Mouse (Mus musculus): ENCODE measurements around the gene Nbeal2. TPM values are rescaled to one million over a fixed set of nuclear protein-coding genes. Genes with fewer than 3 reads are reported as not detected.

Gene Nbeal2
- polyA plus RNA-seq, 1 experiment from 2014 or later = 5.9 TPM

- Histone ChIP-seq H3K4me1 (replicated peaks; ENCODE audit: control insufficient read depth, insufficient read depth, low read length) (no peaks in the 10 kb centered on the region), H3K9me3 (ENCODE audit: control insufficient read depth, low read length) (no peaks in the 10 kb centered on the region), H3K36me3 (ENCODE audit: control insufficient read depth, insufficient read depth) (no peaks in the 10 kb centered on the region), H3K4me2 (ENCODE audit: low read length) (no peak overlapping the region), H3K27ac (ENCODE audit: low read length) (no peak overlapping the region), H3K27me3 (replicated peaks; ENCODE audit: control insufficient read depth, insufficient read depth, low read length) (no peaks in the 10 kb centered on the region), H3K9ac (replicated peaks; ENCODE audit: low read depth, low read length) (no peak overlapping the region), H3K4me3 (replicated peaks; ENCODE audit: low read length) (no peak overlapping the region)
- ATAC-seq = no peak
- 92% methylated on average over 5 of the region's 5 CpGs for WGBS
Measured at GRCm38 (mm10) chr9:110641006-110641405, 13.0 kb downstream of the Nbeal2 start.

- H3K4me1 ChIP-seq (replicated peaks; ENCODE audit: control insufficient read depth, insufficient read depth, low read length) = no peaks in the 10 kb centered on the region
- H3K36me3 ChIP-seq (ENCODE audit: control insufficient read depth, insufficient read depth) = no peaks in the 10 kb centered on the region
- 85% methylated on average over 10 of the region's 10 CpGs for WGBS
- no peaks in the 10 kb centered on the region for H3K27me3 ChIP-seq (replicated peaks; ENCODE audit: control insufficient read depth, insufficient read depth, low read length)
- H3K4me3 ChIP-seq (replicated peaks; ENCODE audit: low read length) = no peak overlapping the region
- no peak overlapping the region for H3K27ac ChIP-seq (ENCODE audit: low read length)
- no peaks in the 10 kb centered on the region for H3K9me3 ChIP-seq (ENCODE audit: control insufficient read depth, low read length)
- no peak for ATAC-seq
- no peak overlapping the region for H3K9ac ChIP-seq (replicated peaks; ENCODE audit: low read depth, low read length)
- no peak overlapping the region for H3K4me2 ChIP-seq (ENCODE audit: low read length)
Measured at GRCm38 (mm10) chr9:110638611-110639021, 15.3 kb downstream of the Nbeal2 start.

- 7% methylated on average over 19 of the region's 19 CpGs for WGBS
- Histone ChIP-seq H3K27me3 (replicated peaks; ENCODE audit: control insufficient read depth, insufficient read depth, low read length) (no peaks in the 10 kb centered on the region), H3K9ac (replicated peaks; ENCODE audit: low read depth, low read length) (no peak overlapping the region), H3K27ac (ENCODE audit: low read length) (no peak overlapping the region), H3K4me1 (replicated peaks; ENCODE audit: control insufficient read depth, insufficient read depth, low read length) (0 out of 2 replicates have a peak, but pooled peaks cover 4% of the 10 kb centered on the region), H3K4me3 (replicated peaks; ENCODE audit: low read length) (no peak overlapping the region), H3K36me3 (ENCODE audit: control insufficient read depth, insufficient read depth) (no peaks in the 10 kb centered on the region), H3K4me2 (ENCODE audit: low read length) (no peak overlapping the region), H3K9me3 (ENCODE audit: control insufficient read depth, low read length) (no peaks in the 10 kb centered on the region)
- peak; percentile 59 for ATAC-seq
Measured at GRCm38 (mm10) chr9:110635225-110635624, 18.7 kb downstream of the Nbeal2 start.

GRCm38 (mm10) chr9:110633882-110634281 is 20.1 kb downstream of the Nbeal2 start:
- Histone ChIP-seq H3K36me3 (ENCODE audit: control insufficient read depth, insufficient read depth) (no peaks in the 10 kb centered on the region), H3K4me2 (ENCODE audit: low read length) (no peak overlapping the region), H3K27ac (ENCODE audit: low read length) (no peak overlapping the region), H3K9me3 (ENCODE audit: control insufficient read depth, low read length) (no peaks in the 10 kb centered on the region), H3K4me1 (replicated peaks; ENCODE audit: control insufficient read depth, insufficient read depth, low read length) (0 out of 2 replicates have a peak, but pooled peaks cover 4% of the 10 kb centered on the region), H3K27me3 (replicated peaks; ENCODE audit: control insufficient read depth, insufficient read depth, low read length) (no peaks in the 10 kb centered on the region), H3K9ac (replicated peaks; ENCODE audit: low read depth, low read length) (no peak overlapping the region), H3K4me3 (replicated peaks; ENCODE audit: low read length) (no peak overlapping the region)
- 85% methylated on average over 17 of the region's 17 CpGs for WGBS
- ATAC-seq = no peak

- H3K9me3 ChIP-seq (ENCODE audit: control insufficient read depth, low read length) = no peaks in the 10 kb centered on the region
- 87% methylated on average over 14 of the region's 15 CpGs for WGBS
- no peak overlapping the region for H3K9ac ChIP-seq (replicated peaks; ENCODE audit: low read depth, low read length)
- 0 out of 2 replicates have a peak, but pooled peaks cover 4% of the 10 kb centered on the region for H3K4me1 ChIP-seq (replicated peaks; ENCODE audit: control insufficient read depth, insufficient read depth, low read length)
- H3K4me2 ChIP-seq (ENCODE audit: low read length) = no peak overlapping the region
- ATAC-seq = no peak
- no peaks in the 10 kb centered on the region for H3K36me3 ChIP-seq (ENCODE audit: control insufficient read depth, insufficient read depth)
- no peak overlapping the region for H3K4me3 ChIP-seq (replicated peaks; ENCODE audit: low read length)
- no peak overlapping the region for H3K27ac ChIP-seq (ENCODE audit: low read length)
- no peaks in the 10 kb centered on the region for H3K27me3 ChIP-seq (replicated peaks; ENCODE audit: control insufficient read depth, insufficient read depth, low read length)
Measured at GRCm38 (mm10) chr9:110632671-110633070, 21.3 kb downstream of the Nbeal2 start.

GRCm38 (mm10) chr9:110631651-110632275 is 22.2 kb downstream of the Nbeal2 start:
- H3K9ac ChIP-seq (replicated peaks; ENCODE audit: low read depth, low read length) = no peak overlapping the region; the same call in 1 of the 2 replicates
- H3K9me3 ChIP-seq (ENCODE audit: control insufficient read depth, low read length) = no peaks in the 10 kb centered on the region
- peak; percentile 36; the same call in 1 of the 2 replicates for ATAC-seq
- no peak overlapping the region for H3K27ac ChIP-seq (ENCODE audit: low read length)
- H3K27me3 ChIP-seq (replicated peaks; ENCODE audit: control insufficient read depth, insufficient read depth, low read length) = no peaks in the 10 kb centered on the region
- H3K4me2 ChIP-seq (ENCODE audit: low read length) = peak overlapping the region; percentile 56
- 0 out of 2 replicates have a peak, but pooled peaks cover 4% of the 10 kb centered on the region for H3K4me1 ChIP-seq (replicated peaks; ENCODE audit: control insufficient read depth, insufficient read depth, low read length)
- WGBS = 23% methylated on average over 30 of the region's 30 CpGs
- H3K4me3 ChIP-seq (replicated peaks; ENCODE audit: low read length) = peak overlapping the region; percentile 22
- H3K36me3 ChIP-seq (ENCODE audit: control insufficient read depth, insufficient read depth) = no peaks in the 10 kb centered on the region

- ATAC-seq = peak; percentile 32; the same call in 1 of the 2 replicates
- H3K4me2 ChIP-seq (ENCODE audit: low read length) = peak overlapping the region; percentile 56
- H3K4me3 ChIP-seq (replicated peaks; ENCODE audit: low read length) = peak overlapping the region; percentile 22
- H3K4me1 ChIP-seq (replicated peaks; ENCODE audit: control insufficient read depth, insufficient read depth, low read length) = 0 out of 2 replicates have a peak, but pooled peaks cover 4% of the 10 kb centered on the region
- H3K9ac ChIP-seq (replicated peaks; ENCODE audit: low read depth, low read length) = no peak overlapping the region; the same call in 1 of the 2 replicates
- H3K9me3 ChIP-seq (ENCODE audit: control insufficient read depth, low read length) = no peaks in the 10 kb centered on the region
- no peaks in the 10 kb centered on the region for H3K36me3 ChIP-seq (ENCODE audit: control insufficient read depth, insufficient read depth)
- no peaks in the 10 kb centered on the region for H3K27me3 ChIP-seq (replicated peaks; ENCODE audit: control insufficient read depth, insufficient read depth, low read length)
- 8% methylated on average over 10 of the region's 10 CpGs for WGBS
- no peak overlapping the region for H3K27ac ChIP-seq (ENCODE audit: low read length)
Measured at GRCm38 (mm10) chr9:110631191-110631590, 22.8 kb downstream of the Nbeal2 start.

- Histone ChIP-seq H3K4me2 (ENCODE audit: low read length) (no peak overlapping the region), H3K4me1 (replicated peaks; ENCODE audit: control insufficient read depth, insufficient read depth, low read length) (peaks cover 7% of the 10 kb centered on the region), H3K27me3 (replicated peaks; ENCODE audit: control insufficient read depth, insufficient read depth, low read length) (no peaks in the 10 kb centered on the region), H3K36me3 (ENCODE audit: control insufficient read depth, insufficient read depth) (no peaks in the 10 kb centered on the region), H3K4me3 (replicated peaks; ENCODE audit: low read length) (no peak overlapping the region), H3K9ac (replicated peaks; ENCODE audit: low read depth, low read length) (no peak overlapping the region), H3K27ac (ENCODE audit: low read length) (no peak overlapping the region), H3K9me3 (ENCODE audit: control insufficient read depth, low read length) (no peaks in the 10 kb centered on the region)
- ATAC-seq = no peak
- WGBS = 84% methylated on average over 15 of the region's 15 CpGs
Measured at GRCm38 (mm10) chr9:110630171-110630570, 23.8 kb downstream of the Nbeal2 start.

GRCm38 (mm10) chr9:110625350-110625908 is 28.5 kb downstream of the Nbeal2 start:
- ATAC-seq = no peak; the same call in 1 of the 2 replicates
- peak overlapping the region; percentile 97 for H3K4me2 ChIP-seq (ENCODE audit: low read length)
- H3K27me3 ChIP-seq (replicated peaks; ENCODE audit: control insufficient read depth, insufficient read depth, low read length) = no peaks in the 10 kb centered on the region
- no peaks in the 10 kb centered on the region for H3K9me3 ChIP-seq (ENCODE audit: control insufficient read depth, low read length)
- peak overlapping the region; percentile 77 for H3K9ac ChIP-seq (replicated peaks; ENCODE audit: low read depth, low read length)
- 67% methylated on average over 11 of the region's 11 CpGs for WGBS
- H3K4me1 ChIP-seq (replicated peaks; ENCODE audit: control insufficient read depth, insufficient read depth, low read length) = peaks cover 16% of the 10 kb centered on the region
- no peaks in the 10 kb centered on the region for H3K36me3 ChIP-seq (ENCODE audit: control insufficient read depth, insufficient read depth)
- H3K4me3 ChIP-seq (replicated peaks; ENCODE audit: low read length) = peak overlapping the region; percentile 63
- H3K27ac ChIP-seq (ENCODE audit: low read length) = peak overlapping the region; percentile 79
